Mouse (Mus musculus) CD4-positive, CD25-positive, alpha-beta regulatory T cell, adult 2 months (primary cell): ENCODE measurements around the gene Fibp.

Source experiments
- DNase-seq: peaks from one replicate; pipeline ENCODE4 v3.0.0-alpha.2; 2012; ENCODE audit warnings: low read depth, low spot score

The Fibp gene

DNA sequence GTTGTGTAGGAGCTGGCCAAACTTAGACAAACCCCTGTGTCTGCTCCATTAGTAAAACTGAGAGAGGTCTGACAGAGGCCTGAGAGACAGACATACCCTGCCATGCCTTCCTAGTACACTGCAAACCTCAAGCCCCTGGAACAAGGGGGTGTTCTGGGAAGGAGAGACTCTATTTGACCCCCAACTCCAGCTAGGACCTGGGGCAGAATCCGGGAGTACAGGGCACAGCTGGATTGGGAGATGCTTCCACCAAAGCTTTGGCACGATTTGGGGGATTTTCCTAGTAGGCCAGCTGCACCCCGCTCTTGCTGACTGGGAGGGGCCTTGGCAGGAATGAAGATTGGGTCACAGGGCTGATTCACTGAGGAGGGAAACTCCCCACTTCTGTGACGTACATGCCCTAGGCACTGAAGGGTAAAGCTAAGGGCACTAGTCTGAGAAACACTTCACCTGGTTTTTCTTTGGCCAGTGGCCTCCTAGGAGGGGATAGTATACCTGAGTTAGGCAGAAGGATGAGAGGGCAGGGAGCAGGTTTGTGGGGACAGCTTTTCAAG is 28.4 kb upstream of the Fibp start:
- DNase-seq: peak; percentile 66

DNA sequence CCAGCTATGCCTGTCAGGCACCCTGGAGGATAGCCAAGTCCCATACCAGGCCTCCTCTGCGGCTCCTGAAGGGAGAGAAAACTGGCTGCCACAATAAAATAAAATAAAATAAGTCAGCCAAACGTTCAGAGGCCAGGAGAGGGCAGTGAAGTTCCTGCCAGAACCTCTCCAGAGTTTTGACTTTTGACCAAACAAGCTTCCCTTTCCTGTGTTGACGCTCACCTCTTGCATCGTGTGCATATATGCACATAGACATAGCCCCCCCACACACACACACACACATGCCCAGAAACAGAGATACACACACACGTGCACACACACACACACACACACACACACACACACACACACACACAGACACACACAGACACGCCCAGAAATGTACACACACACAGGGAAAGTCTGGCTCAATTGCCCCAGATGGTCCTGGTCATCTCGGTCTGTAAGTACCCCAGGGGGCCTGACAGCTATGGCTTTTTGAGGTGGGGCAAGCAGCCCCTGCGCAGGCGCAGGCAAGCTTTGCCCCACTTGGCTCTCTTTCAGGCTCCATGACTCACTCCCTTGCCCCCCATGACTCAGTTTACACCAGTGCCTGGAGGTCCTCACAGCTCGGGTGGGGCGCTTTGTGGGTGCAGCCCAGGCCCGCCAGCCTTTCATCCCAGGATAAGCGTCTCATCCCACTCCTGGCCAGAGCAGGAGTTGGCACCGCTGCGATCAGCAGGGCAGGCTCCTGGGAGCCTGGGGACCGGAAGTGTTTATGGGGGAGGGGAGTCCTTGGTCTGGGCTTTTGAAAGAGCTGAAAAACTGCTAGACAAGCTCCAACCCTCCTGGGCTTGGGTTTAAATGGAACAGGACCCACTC is 27.2 kb upstream of the Fibp start:
- DNase-seq: peak; percentile 75

DNA sequence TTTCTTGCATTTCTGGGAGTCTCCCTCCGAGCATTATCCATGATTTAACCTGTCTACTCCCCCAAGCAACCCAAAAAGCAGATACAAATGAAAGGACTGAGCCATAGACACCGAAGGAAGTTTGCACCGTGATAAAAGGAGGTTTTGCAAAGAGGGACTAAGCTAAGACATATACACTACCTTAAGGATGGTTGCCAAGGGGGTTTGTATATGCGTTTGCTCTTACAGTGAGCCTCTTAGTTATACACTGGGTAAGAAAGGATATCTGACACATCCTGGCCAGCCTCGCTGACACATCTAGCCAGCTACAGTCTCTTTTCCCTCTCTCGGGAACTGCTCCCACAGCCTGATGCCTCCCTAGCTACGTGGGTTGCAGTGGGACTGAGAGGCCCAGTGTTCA is 26.5 kb upstream of the Fibp start:
- peak; percentile 14 for DNase-seq

DNA sequence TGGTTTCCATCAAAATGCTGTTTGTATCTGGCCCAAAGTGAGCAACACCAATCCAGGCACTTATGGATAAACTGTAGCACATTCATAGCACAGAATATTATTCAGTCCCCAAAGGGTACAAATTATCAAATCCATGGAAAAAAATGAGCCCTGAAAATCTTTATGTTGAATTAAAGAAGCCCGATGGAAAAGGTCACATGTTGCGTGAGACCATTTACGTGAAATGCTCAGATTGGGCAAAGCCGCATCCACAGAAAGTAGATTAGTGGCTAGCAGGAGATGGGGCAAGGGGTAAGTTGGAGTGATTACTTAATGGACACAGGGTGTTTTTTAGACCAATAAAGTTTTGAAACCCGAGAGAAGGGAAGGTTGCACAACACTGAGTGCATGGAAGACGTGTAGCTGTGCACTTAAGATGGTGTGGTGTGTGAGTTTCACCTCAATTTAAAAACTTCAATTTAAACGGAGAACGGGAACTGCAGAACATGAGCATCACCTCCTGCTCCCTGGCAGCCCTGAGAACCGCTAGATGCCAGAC is 16.0 kb upstream of the Fibp start:
- no peak for DNase-seq

DNA sequence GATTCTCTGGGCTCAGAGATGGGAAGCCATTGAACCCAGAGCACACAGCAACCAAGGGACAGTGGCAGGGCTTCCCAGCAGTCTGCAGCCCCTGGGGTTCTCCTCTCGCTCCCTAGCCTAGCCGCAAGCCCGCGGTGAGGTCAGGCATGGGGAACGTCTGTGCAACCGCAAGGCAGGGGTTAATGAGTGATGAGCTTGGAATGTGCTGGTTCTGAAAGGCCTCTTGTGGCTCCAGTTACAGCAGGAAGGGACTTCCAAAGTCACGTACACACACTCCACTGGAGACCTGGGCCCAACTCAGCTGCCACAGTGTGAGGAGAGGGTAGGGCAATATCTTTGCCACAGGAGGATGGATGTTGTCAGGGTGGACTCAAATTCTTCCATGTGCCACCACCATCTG is 15.5 kb upstream of the Fibp start:
- DNase-seq: no peak

DNA sequence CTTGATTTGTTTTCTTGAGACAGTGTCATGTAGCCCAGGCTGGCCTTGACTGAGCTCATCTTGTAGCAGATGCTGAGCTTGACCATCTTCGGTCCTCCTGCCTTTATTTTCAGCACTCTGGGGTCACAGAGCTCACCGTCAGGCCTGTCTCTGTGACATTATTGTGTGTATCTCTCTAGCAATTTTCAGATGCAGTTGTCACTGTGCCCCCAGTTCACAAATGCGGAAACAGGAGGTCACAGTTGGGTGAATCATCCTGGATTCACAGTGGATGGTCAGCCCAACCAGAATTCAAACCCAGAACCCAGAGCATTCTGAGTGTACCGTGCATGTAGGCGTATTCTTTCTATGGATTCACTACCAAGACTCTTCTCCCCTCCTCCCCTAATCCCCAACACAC is 14.7 kb upstream of the Fibp start:
- DNase-seq: no peak

DNA sequence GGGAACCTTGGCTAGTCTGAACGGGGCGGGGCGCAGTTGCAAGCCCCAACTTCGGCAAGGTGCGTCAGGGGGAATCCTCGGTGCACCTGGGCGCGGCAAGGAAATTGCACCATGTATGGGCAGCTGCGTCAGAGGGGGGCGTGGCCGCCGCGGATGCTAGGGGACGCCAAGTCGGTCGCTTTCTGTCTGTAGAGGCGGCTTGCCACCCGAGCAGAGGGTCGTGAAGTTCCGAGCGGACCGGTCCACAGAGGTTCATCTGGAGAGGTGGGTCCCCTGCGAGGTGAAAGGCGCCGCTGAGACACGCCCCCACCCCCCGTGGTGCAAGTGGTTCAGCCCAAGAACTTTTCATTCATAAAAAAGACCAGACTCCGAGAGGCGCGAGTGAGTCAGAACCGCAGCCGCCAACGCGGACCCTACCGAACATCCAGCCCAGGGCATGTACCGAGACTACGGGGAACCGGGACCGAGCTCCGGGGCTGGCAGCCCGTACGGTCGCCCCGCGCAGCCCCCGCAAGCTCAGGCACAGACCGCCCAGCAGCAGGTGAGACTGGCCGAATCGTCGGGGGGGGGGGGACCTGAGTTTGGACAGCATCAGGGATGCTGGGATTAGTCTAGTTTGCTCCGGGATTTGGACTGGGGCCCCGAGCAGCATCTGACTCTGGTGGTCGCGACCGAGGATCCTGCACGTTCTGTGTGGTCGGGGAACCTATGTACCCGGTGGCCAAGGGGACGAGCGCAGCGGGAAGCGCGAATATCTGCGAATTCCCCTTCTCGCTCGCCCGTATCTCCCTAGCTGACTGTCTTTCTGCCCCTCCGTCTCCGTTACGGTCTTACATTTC is 12.7 kb upstream of the Fibp start, which contains the start of gene Fosl1:
TSS of gene Fosl1 (plus strand) at position 33 of the 839 bp plus-strand sequence.
- peak; percentile 94 for DNase-seq

DNA sequence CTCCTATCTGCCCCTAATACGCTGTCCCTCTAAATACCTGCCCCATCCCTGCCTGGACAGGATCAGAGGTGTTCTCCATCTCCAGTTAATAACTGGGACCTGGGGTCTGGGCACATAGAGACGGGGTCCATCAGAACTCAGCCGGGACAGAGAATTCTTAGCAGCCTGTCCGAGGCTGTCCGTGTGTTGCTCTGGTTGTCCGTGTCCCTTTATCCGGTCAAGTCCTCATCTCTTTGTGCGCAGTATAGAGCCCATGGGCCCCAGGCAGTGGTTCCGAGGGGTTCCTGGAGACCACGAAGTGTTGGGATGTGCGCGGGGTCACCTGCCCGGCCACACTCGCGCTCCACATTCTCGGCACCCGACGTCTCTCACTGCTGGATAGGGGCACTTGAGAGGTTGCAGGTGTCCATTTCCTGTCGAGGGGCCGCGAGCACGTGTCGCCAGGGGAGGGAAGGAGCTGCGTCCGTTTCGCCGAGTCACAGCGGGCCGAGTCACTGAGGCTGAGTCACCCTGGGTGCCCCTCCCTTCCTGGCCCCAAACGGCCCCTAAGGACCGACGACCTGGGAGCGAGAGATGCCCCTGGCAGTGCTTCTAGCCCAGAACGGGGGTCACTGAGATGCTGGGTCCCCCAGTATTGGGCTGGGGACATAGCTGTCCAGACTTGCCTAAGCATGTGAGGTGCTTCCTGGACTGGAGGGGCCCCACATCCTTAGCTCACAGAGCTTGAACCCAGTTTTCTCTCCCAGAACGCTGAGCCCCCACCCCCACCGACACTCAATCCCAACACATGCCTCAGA is 11.9 kb upstream of the Fibp start:
- peak; percentile 56 for DNase-seq

DNA sequence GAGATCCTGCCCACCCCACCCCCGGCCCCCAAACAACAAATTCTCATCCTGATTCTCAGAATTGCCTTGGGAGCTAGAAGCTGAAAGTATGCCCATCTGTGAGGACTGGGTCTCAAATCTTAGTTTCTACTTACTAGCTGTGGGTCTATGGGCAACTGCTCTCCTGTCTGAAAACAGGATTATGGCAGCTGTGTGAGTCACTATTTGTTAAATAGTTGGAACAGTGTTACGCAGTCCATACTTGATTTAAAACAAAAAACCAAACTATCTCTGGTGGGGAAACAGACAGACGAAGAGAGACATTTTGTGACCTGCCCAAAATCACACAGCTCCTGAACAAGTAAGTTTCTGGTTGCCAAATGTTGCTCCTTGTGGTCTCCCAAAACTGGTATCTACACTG is 10.7 kb upstream of the Fibp start:
- no peak for DNase-seq

DNA sequence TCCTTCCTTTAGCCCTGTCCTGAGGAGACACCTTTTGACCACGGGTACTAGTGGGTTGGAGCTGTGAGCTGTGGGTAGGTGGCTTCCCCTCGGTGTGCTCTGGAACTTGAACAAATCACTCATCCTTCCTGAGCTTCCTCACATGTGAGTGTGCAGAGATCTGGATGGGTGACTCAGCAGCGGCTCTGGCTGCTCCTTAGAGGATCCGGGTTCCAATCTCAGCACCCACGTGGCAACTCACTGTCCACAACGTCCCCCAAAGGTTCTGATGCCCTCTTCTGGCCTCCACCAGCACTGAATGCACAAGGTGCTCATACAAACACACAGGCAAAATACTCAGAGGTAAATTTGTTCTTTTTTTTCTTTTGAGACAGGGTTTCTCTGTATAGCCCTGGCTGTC is 8.6 kb upstream of the Fibp start:
- no peak for DNase-seq

DNA sequence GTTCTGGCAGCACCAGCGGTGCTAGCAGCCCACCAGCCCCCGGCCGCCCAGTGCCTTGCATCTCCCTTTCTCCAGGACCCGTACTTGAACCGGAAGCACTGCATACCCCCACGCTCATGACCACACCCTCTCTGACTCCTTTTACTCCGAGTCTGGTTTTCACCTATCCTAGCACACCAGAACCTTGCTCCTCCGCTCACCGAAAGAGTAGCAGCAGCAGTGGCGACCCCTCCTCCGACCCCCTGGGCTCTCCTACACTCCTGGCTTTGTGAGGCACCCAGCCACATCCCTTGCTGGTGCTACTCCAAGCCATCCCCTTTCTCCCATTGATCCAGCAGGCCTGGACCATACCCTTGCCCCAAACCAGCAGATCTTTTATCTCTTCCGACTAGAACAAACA is 5.4 kb upstream of the Fibp start:
- no peak for DNase-seq

DNA sequence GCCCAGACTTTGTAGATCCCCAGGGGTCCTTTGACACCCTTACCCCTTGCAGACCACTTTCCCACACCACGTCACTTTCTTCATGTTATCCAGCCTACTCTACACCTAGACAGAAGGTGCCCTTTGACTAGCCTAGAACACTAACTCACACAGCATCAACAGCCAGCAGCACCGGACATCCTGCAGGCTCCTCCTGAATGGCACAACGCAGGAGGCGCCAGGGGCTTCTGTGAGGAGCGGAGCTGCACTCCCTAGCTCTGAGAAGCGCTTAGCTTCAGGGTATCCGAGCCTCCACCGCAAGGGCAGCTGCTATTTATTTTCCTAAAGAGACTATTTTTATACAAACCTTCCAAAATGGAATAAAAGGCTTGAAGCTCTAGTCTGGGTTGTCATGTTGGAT is 4.8 kb upstream of the Fibp start:
- no peak for DNase-seq

DNA sequence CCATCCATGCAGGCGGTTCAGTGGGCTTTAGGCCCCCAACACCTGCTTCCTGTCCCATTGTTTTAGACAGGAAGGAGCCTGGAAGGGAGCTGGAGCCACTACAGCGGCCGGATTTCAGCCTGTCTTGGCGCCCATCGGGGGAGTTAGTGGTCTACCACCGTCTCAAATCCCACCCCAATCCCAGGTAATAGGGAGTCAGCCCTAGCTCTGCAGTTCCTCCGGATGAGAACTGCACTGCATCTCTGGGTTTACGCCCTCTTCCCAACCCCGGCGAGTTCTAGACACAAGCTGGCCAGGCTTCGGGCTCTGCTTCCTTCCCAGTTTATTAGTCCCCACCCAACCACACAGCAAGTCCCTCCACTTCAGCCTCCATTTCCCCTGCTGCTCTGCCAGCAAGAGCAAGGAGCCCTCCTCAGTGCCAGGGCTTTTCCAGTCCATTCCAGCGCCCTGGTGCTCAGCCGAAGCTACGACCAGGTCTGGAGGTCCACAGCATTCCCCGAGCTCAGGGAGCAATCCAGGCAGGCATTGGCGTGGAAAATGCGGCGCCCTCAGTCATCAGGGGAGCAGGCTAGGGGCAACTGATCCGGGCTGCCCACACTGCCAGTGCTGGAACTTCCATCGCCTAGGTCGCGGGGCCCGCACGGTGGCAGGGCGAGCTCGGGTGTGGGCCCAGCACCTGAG is 4.0 kb upstream of the Fibp start:
- DNase-seq: no peak

DNA sequence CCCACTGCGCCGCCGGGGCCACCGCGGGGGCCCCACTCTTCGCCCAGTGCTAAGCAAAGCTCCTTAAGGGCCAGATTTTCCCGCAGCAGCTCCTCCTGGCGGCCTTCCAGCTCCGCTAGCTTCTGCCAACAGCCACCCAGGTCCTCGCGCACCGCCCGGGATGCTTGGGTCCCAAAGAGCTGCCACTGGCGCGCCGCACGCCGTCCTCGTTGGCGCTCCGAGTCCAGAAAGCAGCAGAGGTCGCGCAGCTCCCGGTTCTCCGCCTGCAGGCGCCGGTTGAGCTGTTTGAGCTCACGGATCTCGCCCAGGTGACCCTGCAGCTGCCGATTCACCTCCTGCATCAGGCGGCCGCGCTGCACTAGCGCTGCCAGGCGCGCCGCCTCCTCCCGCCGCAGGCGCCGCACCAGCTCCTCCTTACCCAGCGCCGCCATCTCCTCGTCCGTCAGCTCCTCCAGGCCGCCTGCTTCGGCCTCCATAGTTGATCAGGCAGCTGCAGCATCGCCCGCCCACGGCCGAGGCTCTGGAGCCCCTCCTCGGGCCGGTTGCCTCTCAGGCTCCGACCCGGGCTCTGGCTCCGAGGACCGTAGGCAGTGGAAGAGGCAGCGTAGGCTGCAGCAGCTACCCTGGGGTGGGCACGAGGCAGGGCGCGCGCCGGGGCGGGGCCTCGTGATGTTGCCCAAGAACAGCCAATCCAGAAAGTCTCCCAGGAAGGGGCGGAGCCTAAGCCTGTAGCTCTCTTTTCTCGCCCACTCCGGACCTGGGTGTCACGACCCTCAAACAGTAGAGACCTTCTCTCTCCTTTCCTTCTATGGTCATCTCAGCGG is 3.3 kb upstream of the Fibp start:
- peak; percentile 94 for DNase-seq

DNA sequence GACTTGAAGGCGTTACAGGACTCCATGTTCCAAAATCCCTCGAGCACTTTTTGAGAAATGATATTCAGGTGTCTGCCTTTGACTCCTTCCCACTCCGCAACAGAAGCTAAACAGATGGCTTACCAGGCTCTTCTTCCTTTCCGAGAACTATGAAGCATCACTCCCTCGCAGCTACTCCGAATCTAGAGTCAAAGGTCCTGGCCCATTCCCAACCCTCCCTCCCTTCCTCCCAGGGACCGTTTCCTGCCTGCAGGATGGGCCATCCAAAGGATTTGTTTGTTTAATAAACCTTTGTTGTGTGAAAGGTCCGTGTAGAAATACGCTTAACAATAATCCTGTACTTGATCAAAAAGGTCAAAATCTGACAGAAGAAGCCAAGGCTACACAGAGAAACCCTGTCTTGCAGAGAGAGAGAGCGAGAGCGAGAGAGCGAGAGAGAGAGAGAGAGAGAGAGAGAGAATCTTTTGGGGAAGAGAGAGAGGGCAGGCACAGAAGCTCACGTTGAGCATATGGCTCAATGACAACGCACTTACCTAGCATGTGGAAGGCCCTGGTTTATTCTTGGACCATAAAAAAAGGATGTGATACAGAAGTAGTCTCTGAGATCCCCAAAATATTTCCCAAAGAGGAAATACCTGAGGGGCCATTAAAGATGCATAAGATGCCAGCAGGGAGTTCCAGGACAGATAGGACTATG is 2.5 kb upstream of the Fibp start, which contains the start of gene Ccdc85b:
TSS of gene Ccdc85b (minus strand) at position 149 of the 697 bp plus-strand sequence.
- DNase-seq: no peak

DNA sequence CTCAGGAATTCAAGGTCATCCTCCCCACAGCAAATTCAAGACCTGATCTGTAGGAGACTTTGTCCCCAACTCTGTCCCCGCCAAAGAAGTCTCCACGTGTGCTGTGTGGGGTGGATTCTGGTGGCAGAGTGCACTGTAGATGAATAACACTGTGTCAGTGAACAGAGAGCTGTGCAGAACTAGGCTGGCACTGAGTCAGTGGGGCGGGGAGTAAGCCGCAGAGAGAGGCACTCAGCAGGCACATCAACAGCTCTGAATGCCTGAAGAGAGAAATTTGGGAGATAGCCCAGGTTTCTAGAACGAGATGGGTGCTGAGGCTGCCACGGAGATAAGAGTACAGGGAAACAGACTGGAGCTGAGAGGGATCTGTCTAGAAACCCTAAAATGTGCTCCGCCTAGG is 1.4 kb upstream of the Fibp start:
- no peak for DNase-seq

DNA sequence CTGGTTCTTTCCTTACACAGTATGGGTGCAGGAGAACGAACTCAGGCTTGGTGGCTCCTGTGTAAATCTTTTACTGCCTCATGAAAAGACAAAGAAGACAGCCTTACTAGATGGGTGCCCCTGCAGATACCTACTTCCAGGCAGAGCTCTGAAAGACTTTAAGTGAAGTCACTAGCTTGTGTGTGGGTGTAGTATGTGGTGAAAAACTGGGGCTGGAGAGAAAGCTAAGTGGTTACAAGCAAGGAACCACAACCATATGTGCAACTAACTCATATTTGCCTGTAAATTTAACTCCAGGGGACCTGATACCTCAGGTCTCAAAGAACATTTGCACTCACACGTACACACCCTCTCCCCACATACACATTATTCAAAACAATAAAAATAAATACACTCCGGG is 519 bp upstream of the Fibp start:
- DNase-seq: no peak

DNA sequence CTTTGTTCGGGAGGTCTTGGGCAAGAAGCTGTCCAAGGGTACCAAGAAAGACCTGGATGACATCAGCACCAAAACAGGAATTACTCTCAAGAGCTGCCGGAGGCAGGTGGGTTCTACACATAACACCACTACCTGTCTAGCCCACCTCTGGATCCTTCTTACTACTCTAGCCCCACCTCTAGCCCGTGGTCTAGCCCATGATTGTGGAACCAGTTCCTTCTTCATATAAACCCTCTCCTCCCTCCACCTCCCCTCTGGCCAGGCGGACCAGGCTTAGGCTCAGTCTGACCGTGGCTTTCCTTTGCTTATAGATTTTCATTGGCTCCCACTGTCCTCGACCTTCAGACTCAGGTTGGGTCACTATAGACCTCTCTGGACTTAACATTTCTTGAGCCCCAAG is 996 bp downstream of the Fibp start:
- no peak for DNase-seq

DNA sequence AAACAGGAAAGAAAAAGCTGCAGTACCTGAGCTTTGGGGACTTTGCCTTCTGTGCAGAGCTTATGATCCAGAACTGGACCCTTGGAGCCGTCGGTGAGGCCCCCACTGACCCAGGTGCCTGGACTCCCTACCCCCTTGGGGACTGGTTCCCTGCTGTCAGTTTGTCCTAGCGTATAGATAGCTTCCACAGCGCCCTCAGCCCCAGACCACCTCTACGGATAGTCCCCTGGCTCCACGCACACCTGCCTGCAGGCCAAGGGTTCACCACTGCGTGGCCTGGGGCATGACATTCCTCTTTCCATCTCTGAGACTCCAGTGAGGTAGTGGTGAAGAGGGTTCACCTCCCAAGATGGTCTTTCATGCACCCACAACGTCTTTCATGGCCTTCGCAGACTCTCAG is 2.8 kb downstream of the Fibp start:
- no peak for DNase-seq
